Mouse (Mus musculus) C2C12 (cell line): ENCODE data around the gene Atp2b2.

Source experiments
- CEBPB ChIP-seq: IDR thresholded peaks from one replicate; pipeline ENCODE4 v1.6.1; 2011; ENCODE audit warnings: low read depth, mild to moderate bottlenecking, control low read depth, moderate library complexity
- CTCF ChIP-seq: IDR thresholded peaks from one replicate; pipeline ENCODE4 v1.5.1; 2011; ENCODE audit not compliant: control insufficient read depth, insufficient read depth, insufficient read length
- FOSL1 ChIP-seq: IDR thresholded peaks from one replicate; pipeline ENCODE4 v1.8.0; 2011; ENCODE audit warnings: mild to moderate bottlenecking, low read length; ENCODE audit not compliant: poor library complexity, insufficient read depth, severe bottlenecking
- MAX ChIP-seq: IDR thresholded peaks from one replicate; pipeline ENCODE4 v1.6.1; 2011; ENCODE audit warnings: mild to moderate bottlenecking, control low read depth
- MYOD1 ChIP-seq: IDR thresholded peaks from one replicate; pipeline ENCODE4 v1.6.1; 2011; ENCODE audit warnings: low read depth; ENCODE audit not compliant: control insufficient read depth, insufficient read length
- MYOG ChIP-seq: IDR thresholded peaks from one replicate; pipeline ENCODE4 v1.6.1; 2011; ENCODE audit not compliant: control insufficient read depth, insufficient read length; ENCODE audit errors: extremely low read depth
- USF1 ChIP-seq: IDR thresholded peaks from one replicate; pipeline ENCODE4 v1.6.1; 2011; ENCODE audit warnings: low read depth, mild to moderate bottlenecking, control low read depth, moderate library complexity

DNA sequence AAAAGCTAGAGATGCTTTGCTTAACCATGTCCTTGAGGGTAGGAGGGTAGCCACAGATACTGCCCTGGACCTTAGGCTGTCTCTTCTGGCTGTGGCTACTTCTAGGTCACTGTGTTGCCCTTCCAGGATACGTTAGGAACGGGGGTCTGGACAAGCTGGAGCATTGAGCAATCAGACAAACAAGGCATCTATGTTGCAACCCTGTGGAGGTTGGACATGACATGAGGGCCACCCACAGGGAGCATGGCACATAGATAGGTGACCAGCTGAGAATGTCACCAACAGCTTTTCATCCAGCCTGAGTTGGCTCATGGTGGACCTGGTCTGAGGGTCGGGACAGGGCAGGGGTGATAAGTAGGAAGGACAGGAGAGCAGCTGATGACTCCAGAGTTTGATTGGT is 148.4 kb downstream of the Atp2b2 start:
- TF ChIP-seq MYOG = no peak
- no peak for TF ChIP-seq CTCF
- no peak for TF ChIP-seq MYOD1
- no peak for TF ChIP-seq CEBPB
- no peak for TF ChIP-seq MAX
- TF ChIP-seq USF1 = no peak
- TF ChIP-seq FOSL1 = no peak
